Mouse (Mus musculus): ENCODE measurements around the gene Pdzd9. TPM values are rescaled to one million over a fixed set of nuclear protein-coding genes. Genes with fewer than 3 reads are reported as not detected.

Gene Pdzd9
- total RNA-seq, 4 experiments from 2014 or later = not detected

GRCm38 (mm10) chr7:120635821-120636220 is 34.3 kb downstream of the Pdzd9 start:
- no peak for DNase-seq (ENCODE audit: low spot score in 2 of 2)

- no peak for DNase-seq (ENCODE audit: low spot score in 2 of 2)
Observed at GRCm38 (mm10) chr7:120635362-120635781, 34.8 kb downstream of the Pdzd9 start.

- DNase-seq (ENCODE audit: low spot score in 2 of 2) = peak; percentile 68 to 74
Observed at GRCm38 (mm10) chr7:120634711-120635361, 35.3 kb downstream of the Pdzd9 start, which contains the start of gene Uqcrc2. Gene Uqcrc2, plus strand, starts transcription at chr7:120635176.

GRCm38 (mm10) chr7:120634301-120634700 is 35.8 kb downstream of the Pdzd9 start:
- no peak for DNase-seq (ENCODE audit: low spot score in 2 of 2)

- DNase-seq (ENCODE audit: low spot score in 2 of 2) = no peak
Observed at GRCm38 (mm10) chr7:120632518-120632917, 37.6 kb downstream of the Pdzd9 start.

- DNase-seq (ENCODE audit: low spot score in 2 of 2) = no peak
Observed at GRCm38 (mm10) chr7:120620841-120621240, 49.3 kb downstream of the Pdzd9 start.

GRCm38 (mm10) chr7:120620075-120620771 is 49.9 kb downstream of the Pdzd9 start:
- no peak for DNase-seq (ENCODE audit: low spot score in 2 of 2)

Other genes with a start within 250 kb of the Pdzd9 start
- gene Uqcrc2, start 35.2 kb downstream of the Pdzd9 start, total RNA-seq (2022) = 100 to 1,000 TPM; 435 to 499 (median 482) TPM
- gene Mosmo, start 7.3 kb upstream of the Pdzd9 start, total RNA-seq (2022) = 10 to 100 TPM; 19.4 to 28.2 (median 22.9) TPM
- gene Vwa3a, start 69.0 kb upstream of the Pdzd9 start, total RNA-seq (2022) = under 1 TPM; 0.36 to 0.80 (median 0.54) TPM
- gene Gm5737, start 142.0 kb upstream of the Pdzd9 start, total RNA-seq (2022) = under 1 TPM in 3 of 4 experiments, not detected in 1; 0.21 to 0.38 (median 0.27) TPM
- 10 to 100 TPM; 60.0 to 79.0 (median 75.1) TPM for gene Eef2k, start 172.5 kb upstream of the Pdzd9 start, total RNA-seq (2022)
- 10 to 100 TPM in 1 of 4 experiments, 1 to 10 TPM in 3; 7.7 to 11.2 (median 8.4) TPM for gene Polr3e, start 247.4 kb upstream of the Pdzd9 start, total RNA-seq (2022)

All from gastrocnemius, adult 8-10 months (tissue).